Mouse (Mus musculus) adrenal gland (tissue): ENCODE data around the gene 1110008L16Rik.

Experiments used
- intact Hi-C: fragments of 180-260 bp; cut with DNase I; formaldehyde crosslinking; loops from one replicate; pipeline ENCODE4 v1.15.1; 2025

The 1110008L16Rik gene

DNA sequence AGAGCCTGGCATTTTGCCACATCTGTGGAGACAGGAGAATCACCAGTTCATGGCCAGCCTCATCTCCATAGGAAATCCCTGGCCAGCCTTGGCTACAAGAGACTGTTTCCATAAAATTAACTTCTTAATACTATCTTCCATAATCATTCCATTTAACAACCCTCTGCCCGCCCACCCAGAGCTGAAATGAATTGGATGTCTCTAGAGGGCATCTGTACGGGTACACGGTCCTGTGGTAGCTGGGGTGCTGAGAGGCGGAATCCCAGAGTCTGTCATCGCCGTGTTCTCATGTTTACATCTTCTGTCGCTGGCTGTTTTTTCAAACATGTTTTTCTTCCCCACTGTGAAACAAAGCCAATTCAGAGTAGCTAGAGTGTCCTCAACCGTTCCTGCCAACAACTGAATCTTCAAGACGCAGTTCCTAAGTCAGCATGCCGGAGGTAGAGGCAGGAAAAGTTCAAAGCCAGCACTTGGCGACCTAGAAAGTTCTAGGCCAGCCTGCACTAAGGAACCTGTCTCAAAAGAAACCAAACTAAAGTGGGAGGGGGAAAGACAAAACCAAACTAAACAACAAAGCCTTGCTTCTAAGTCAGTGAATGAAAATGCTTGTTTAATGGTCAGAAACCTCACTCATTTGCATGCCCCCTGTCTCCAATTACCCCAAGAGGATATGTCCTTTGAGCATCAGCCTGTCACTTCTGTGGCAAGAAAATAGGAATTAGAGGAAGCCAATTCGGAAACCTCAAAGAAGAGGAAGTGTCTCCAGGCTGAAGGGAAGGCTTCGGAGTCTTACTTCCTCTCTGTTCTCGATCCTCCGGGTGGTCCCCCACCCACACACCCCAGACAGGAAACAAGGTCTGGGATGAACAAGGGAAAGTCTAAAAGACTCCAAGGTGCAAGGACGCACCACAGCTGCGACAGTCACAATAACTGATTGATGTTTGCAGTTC lies 90.0 kb downstream of the 1110008L16Rik start:
- intact Hi-C loops = loop anchor here (5.0 kb wide), 1 partner anchor 108 kb away; no protein-coding TSS in a partner anchor

- intact Hi-C loops = no loop called here
These were observed 92.7 kb downstream of the 1110008L16Rik start for GRCm38 (mm10) chr12:55392120-55392519.

GRCm38 (mm10) chr12:55392733-55393577 lies 93.6 kb downstream of the 1110008L16Rik start:
- intact Hi-C loops = no loop called here

DNA sequence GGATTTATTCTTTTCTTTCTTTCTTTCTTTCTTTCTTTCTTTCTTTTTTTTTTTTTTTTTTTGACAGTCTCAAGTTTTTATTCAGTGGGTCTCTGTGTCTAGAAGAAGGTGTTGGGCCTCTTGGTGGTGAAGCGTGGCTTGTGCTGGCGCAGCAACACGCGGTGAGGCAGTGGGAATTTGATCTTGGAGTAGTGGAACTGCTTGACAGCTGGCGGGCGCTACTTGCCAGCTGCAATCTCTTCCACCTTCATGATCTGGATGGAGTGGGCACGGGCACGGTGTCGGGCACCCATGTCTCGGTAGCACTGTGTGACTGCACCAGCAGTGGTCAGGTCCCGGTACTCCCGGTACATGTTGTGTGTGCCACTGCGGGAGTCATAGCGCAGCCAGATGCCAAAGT lies 96.2 kb downstream of the 1110008L16Rik start:
- intact Hi-C loops = loop anchor here (5.0 kb wide), 1 partner anchor 97 kb away; the partner anchor contains the start of gene Nfkbia

- intact Hi-C loops = loop anchor here (5.0 kb wide), 1 partner anchor 96 kb away; the partner anchor contains the start of gene Nfkbia
These were observed 97.2 kb downstream of the 1110008L16Rik start for GRCm38 (mm10) chr12:55396536-55396935.

GRCm38 (mm10) chr12:55397544-55398239 lies 98.3 kb downstream of the 1110008L16Rik start:
- intact Hi-C loops = loop anchor here (5.0 kb wide), 1 partner anchor 95 kb away; the partner anchor contains the start of gene Nfkbia

DNA sequence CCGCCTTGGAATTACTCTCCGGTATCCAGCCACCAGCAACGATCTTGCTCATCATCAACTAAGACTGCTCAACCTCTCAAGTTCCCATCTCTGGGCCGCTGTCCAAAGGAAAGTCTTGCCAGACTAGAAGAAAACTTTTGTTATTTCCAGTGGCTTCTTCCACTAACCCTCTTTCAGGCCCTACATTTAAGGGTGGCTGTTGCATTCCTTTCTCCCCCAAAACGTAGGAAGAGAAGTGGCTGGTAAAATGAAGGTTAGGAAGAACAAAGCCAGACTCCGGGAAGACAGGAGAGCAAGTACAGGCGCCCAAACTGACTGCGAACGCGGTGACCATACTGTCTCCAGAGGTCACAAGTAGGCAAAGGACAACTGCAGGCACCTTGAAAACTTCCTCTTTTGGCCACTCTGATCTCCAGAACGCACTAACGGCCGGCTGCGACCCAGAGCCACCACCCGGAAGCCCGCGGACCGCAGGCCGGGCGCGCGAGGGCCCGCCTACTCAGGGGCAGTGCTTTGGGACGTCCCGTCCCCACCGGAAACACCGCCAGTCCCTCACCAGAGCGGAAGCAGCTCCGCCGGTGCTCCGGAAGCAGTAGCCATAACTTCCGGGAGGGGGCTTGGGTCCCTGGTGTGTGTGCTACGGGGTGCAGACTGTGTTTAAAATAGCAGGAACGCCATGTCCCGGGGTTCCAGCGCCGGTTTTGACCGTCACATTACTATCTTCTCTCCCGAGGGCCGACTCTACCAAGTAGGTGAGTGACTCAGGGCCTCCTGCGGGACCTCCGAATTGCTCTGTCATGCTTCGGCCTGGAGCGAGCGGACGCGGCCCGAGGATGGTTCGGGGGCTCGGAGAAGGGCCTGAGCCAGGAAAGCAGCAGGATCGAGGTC lies 99.1 kb downstream of the 1110008L16Rik start:
- intact Hi-C loops = loop anchor here (5.0 kb wide), 1 partner anchor 94 kb away; the partner anchor contains the start of gene Nfkbia

- intact Hi-C loops = loop anchor here (5.0 kb wide), 1 partner anchor 93 kb away; the partner anchor contains the start of gene Nfkbia
These were observed 99.8 kb downstream of the 1110008L16Rik start for GRCm38 (mm10) chr12:55399128-55399677.

- intact Hi-C loops = no loop called here
These were observed 108.5 kb downstream of the 1110008L16Rik start for GRCm38 (mm10) chr12:55407888-55408287.

DNA sequence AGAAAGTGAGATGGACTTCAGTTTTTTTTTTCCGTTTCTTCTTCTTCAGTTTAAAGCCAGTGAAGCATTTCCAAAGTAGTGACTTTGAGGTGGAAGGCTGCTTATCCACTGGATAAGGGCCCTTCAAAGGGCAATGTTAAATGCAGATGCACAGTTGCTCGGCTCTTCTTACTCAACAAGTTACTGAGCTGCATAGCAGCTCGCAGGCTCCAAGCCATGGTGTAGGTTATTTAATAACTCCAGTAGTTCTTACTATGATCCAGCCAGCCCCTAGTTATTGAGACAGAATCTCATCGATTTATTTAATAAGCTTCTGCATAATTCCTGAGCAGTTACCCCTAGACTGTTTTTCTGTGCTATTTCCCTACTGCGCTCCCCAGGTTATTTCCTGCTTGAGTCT lies 115.9 kb downstream of the 1110008L16Rik start:
- intact Hi-C loops = no loop called here

DNA sequence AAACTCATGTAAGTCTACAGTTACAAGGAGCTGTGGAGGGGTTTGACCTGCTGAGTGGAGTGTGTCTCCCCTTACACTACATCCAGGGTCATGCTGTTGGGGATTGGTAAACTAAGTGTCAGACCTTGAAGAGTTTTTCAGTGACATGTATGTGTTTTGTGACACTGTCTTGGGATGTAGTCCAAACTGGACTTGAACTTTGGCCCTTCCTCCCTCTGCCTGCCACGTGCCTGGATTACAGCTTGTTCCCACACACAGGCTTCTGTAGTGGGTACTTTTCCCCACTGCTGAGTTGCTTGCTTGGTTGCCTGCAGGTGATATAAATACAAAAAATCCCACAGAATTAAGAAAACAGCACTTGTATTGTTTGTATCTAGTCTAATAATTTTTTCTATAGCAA lies 116.4 kb downstream of the 1110008L16Rik start:
- intact Hi-C loops = no loop called here

DNA sequence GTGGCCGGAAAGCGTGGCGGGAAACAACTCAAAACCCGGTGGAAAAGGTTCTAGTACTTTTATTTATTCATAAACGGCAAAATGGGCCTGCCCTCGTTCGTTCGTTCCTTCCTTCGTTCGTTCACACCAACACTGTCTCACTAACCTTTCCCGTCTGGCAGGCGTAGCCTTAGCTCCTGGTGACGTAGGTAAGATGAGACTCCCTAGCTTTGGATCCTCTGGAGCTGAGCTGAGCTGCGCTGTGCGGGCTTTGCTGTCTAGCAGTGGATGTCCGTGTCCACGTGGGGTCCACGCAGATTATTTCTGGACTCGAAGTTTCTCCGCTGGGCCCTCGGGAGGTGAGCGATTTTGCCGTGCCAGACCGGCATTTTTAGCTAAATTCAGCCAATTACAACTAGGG lies 120.8 kb downstream of the 1110008L16Rik start:
- intact Hi-C loops = no loop called here

DNA sequence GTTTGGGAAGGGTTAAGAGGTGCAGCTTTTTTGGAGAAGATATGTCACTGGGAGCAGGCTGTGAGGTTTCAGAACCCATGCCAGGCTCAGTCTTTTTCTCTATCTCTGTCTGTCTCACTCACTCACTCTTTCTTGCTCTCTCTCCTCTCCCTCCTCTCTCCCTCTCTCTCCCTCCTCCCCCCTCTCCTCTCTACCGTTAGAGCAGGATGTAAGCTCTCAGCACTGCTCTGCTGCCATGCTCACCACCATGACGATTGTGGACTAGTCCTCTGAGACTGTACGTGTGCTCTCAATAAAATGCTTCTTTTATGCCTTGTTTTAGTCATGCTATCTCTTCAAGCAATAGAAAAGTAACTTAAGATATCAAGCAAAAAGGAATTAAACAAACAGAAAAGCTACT lies 122.7 kb downstream of the 1110008L16Rik start:
- intact Hi-C loops = no loop called here

- intact Hi-C loops = no loop called here
These were observed 126.9 kb downstream of the 1110008L16Rik start for GRCm38 (mm10) chr12:55426300-55426699.

DNA sequence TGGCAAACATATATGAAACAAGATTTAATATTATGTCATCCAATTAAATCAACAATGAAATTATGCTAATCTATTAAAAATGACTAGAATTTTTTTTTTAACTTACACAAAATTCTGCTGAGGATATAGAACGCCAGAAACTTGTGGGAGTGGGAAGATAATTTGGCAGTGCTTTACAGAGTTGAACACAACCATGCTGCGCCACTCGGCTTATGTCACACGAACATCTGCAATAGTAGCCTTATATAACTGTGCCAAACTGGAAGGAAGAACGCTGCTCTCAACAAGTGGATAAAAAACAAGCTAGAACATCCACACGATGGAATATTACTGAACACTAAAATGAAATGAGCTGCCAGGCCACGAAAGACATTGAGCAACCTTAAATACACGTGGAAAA lies 129.8 kb downstream of the 1110008L16Rik start:
- intact Hi-C loops = no loop called here

- intact Hi-C loops = loop anchor here (5.0 kb wide), 1 partner anchor 67 kb away; no protein-coding TSS in a partner anchor
These were observed 130.6 kb downstream of the 1110008L16Rik start for GRCm38 (mm10) chr12:55429956-55430355.
